Mouse (Mus musculus): ENCODE results near the gene Olfr275.

GRCm38 (mm10) chr4:52811871-52812270 lies 2.5 kb upstream of the Olfr275 start:
- TF ChIP-seq POLR2A (IDR thresholded peaks at IDR 0.05; ENCODE audit: low read depth, low read length) (no peak), CTCF (conservative IDR thresholded peaks at IDR 0.05; ENCODE audit: insufficient read depth, insufficient read length, low read depth, low read length) (no peak)
